Mouse (Mus musculus) adipose tissue, adult 10 weeks (tissue): ENCODE results near the gene Tmem207. TPM values are rescaled to one million over a fixed set of nuclear protein-coding genes. Genes with fewer than 3 reads are reported as not detected.

Experiments
- polyA plus RNA-seq: library from polyadenylated mRNA; stranded (reverse); fragments of 350-450 nt; fragmentation: Illumina TruSeq; extraction: RNeasy Lipid Tissue Mini Kit (QIAGEN cat#74804); gene quantifications from one replicate; pipeline ENCODE4 v1.2.3, GENCODE M21; 2014; ENCODE audit warnings: low read depth, low replicate concordance

The Tmem207 gene
- not detected for polyA plus RNA-seq

DNA sequence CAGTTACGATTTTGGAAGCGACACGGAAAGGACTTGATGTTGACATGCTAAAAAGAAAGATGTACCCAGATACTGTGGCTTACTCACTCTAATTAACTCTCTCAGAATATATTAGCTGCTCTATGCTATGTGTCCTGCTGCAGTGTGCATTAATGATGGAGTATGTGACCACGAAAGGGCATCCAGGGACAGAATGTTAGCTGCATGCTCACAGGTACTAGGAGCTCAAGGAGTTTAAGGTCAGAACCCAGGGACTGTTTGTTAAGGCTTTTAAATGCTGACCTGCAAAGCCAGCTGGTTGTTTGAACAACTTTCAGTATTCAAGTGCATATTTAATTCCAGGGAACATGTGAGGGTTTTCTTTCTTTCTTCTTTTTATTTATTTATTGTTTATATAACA, at the start of gene Tmem207:
TSS of gene Tmem207 (minus strand) at position 101 of the 400 bp plus-strand sequence.

GRCm38 (mm10) chr16:26462835-26463234, 63.7 kb downstream of the Tmem207 start, which contains the start of gene Cldn16:
Gene Cldn16 (plus strand): TSS chr16:26463135.

Other genes with a start within 250 kb of the Tmem207 start
- 26.6 TPM for gene Cldn1, start 154.9 kb downstream of the Tmem207 start, polyA plus RNA-seq
- 0.36 TPM for gene Cldn16, start 63.6 kb downstream of the Tmem207 start, polyA plus RNA-seq
- gene Il1rap, start 54.9 kb upstream of the Tmem207 start, polyA plus RNA-seq = 4.5 TPM